9 mouse cellular contexts compared by ENCODE assay signal in genomic region chr8:70610796-70611771, GRCm38 (mm10). TPM values are rescaled to one million over a fixed set of nuclear protein-coding genes. Genes with fewer than 3 reads are reported as not detected.
DNase-seq lines count a peak whose midpoint lies in the region; ATAC-seq and TF ChIP-seq lines count a peak whose summit lies in the region.
"Had no signal": no experiment of that assay in that cellular context is flagged by ENCODE, and none has a peak within 500 bp of the region (broad histone marks: within the 10 kb centered on the region; RNA-seq: fewer than 3 reads in every experiment).

No protein-coding gene starts in this region.

- peak overlapping the region; percentile 64 for H3K9ac ChIP-seq in forebrain, embryonic 11.5 days (ENCODE audit: low read length)

- ATAC-seq in G1E (ENCODE audit: extremely low read depth, insufficient number of reproducible peaks, low FRiP score, poor library complexity, severe bottlenecking) = no peak
- no peak for ATAC-seq in forebrain, embryonic 11.5 days (replicated peaks; ENCODE audit: low FRiP score)

- WGBS in forebrain, embryonic 11.5 days = under 1% methylated on average over 54 of the region's 54 CpGs

- peak; percentile 95 for TF ChIP-seq CTCF in G1E (IDR thresholded peaks at IDR 0.05; ENCODE audit: low read depth, low read length)

- H3K4me2 ChIP-seq in forebrain, embryonic 11.5 days (ENCODE audit: low read depth, low read length, severe bottlenecking) = peak overlapping the region; percentile 94

- peaks cover 77% of the 10 kb centered on the region for H3K4me1 ChIP-seq in G1E (ENCODE audit: insufficient read depth, low read depth, low read length)
- H3K4me1 ChIP-seq in forebrain, embryonic 11.5 days (replicated peaks; ENCODE audit: control insufficient read depth, insufficient read depth, low read length) = peaks cover 22% of the 10 kb centered on the region

- H3K9me3 ChIP-seq in G1E (replicated peaks) = 0 out of 2 replicates have a peak, but pooled peaks cover 2% of the 10 kb centered on the region
- H3K9me3 ChIP-seq in forebrain, embryonic 11.5 days (ENCODE audit: control insufficient read depth, low read length) = no peaks in the 10 kb centered on the region

- DNase-seq in G1E (ENCODE audit: low spot score) = peak; percentile 76
- DNase-seq in c-Kit-negative CD71-positive TER-119-positive erythroid progenitor cells, embryonic 14.5 days (ENCODE audit: low read depth, low spot score) = peak; percentile 70
- peak; percentile 94 for DNase-seq in forebrain, embryonic 11.5 days (ENCODE audit: low spot score)
- DNase-seq in heart, postnatal 14 days = peak; percentile 94 to 96
- DNase-seq in kidney, postnatal 36 days = peak; percentile 77 to 91
- peak; percentile 93 for DNase-seq in lung, postnatal 14 days
- DNase-seq in retina, postnatal 1 day = peak; percentile 80
- DNase-seq in urinary bladder, postnatal 25 days (ENCODE audit: low spot score) = peak; percentile 91

- peak overlapping the region; percentile 73 for H3K4me3 ChIP-seq in G1E (ENCODE audit: low read depth, low read length)
- H3K4me3 ChIP-seq in forebrain, embryonic 11.5 days (ENCODE audit: low read depth, low read length) = peak overlapping the region; percentile 39

- peaks cover 23% of the 10 kb centered on the region; the same call in 1 of the 2 replicates for H3K27me3 ChIP-seq in G1E (ENCODE audit: insufficient read depth, low read length)
- H3K27me3 ChIP-seq in forebrain, embryonic 11.5 days (ENCODE audit: control insufficient read depth, insufficient read depth, low read length) = peaks cover 4% of the 10 kb centered on the region; the same call in 1 of the 2 replicates

- intact Hi-C loops in heart, postnatal 14 days (cut with DNase I) = loop anchor here (2.0 to 5.0 kb wide), 3 partner anchors 41 to 91 kb away; partner anchors contain the start of gene Iqcn

- H3K36me3 ChIP-seq in G1E (replicated peaks) = peaks cover 11% of the 10 kb centered on the region
- H3K36me3 ChIP-seq in forebrain, embryonic 11.5 days (ENCODE audit: control insufficient read depth, insufficient read depth, low read length) = no peaks in the 10 kb centered on the region

- H3K27ac ChIP-seq in forebrain, embryonic 11.5 days (ENCODE audit: low read depth, low read length) = peak overlapping the region; percentile 91; the same call in 1 of the 2 replicates

RNA-seq across cellular contexts. Expression of gene Ssbp4, which starts 2.4 kb away (rescaled TPM):
- 21.7 and 31.0 TPM in 2 replicates for total RNA-seq in G1E (2014; fragmentation: Nextera tagmentation)
- total RNA-seq in G1E (2017) = 51.7 and 114 TPM in 2 replicates
- 606 and 1,025 TPM in 2 replicates for polyA plus RNA-seq in G1E (2012)
- polyA plus RNA-seq in forebrain, embryonic 11.5 days (2014; fragmentation: Nextera tagmentation; extraction: Ambion mirVana) = 113 and 127 TPM in 2 replicates
- total RNA-seq in heart, postnatal 14 days (2021) = 10 to 100 TPM; 39.7 to 46.4 TPM

RNA-seq across cellular contexts. Expression of gene Lrrc25, which starts 4.9 kb away (rescaled TPM):
- total RNA-seq in G1E (2014; fragmentation: Nextera tagmentation) = 1.3 and 2.6 TPM in 2 replicates
- 1.2 and 1.6 TPM in 2 replicates for total RNA-seq in G1E (2017)
- polyA plus RNA-seq in G1E (2012) = 1.6 and 1.7 TPM in 2 replicates
- polyA plus RNA-seq in forebrain, embryonic 11.5 days (2014; fragmentation: Nextera tagmentation; extraction: Ambion mirVana) = 1.2 and 1.4 TPM in 2 replicates
- total RNA-seq in heart, postnatal 14 days (2021) = 1 to 10 TPM; 1.8 to 2.5 TPM

RNA-seq across cellular contexts. Expression of gene Isyna1, which starts 16.9 kb away (rescaled TPM):
- total RNA-seq in G1E (2014; fragmentation: Nextera tagmentation) = 22.9 and 24.4 TPM in 2 replicates
- 35.8 and 36.8 TPM in 2 replicates for total RNA-seq in G1E (2017)
- polyA plus RNA-seq in G1E (2012) = 141 and 157 TPM in 2 replicates
- 98.1 and 109 TPM in 2 replicates for polyA plus RNA-seq in forebrain, embryonic 11.5 days (2014; fragmentation: Nextera tagmentation; extraction: Ambion mirVana)
- 10 to 100 TPM; 25.8 to 27.7 TPM for total RNA-seq in heart, postnatal 14 days (2021)

RNA-seq across cellular contexts. Expression of gene Gdf15, which starts 21.2 kb away (rescaled TPM):
- not detected in 2 replicates for total RNA-seq in G1E (2014; fragmentation: Nextera tagmentation)
- not detected in 2 replicates for total RNA-seq in G1E (2017)
- 0.03 and 0.06 TPM in 2 replicates for polyA plus RNA-seq in G1E (2012)
- not detected in 2 replicates for polyA plus RNA-seq in forebrain, embryonic 11.5 days (2014; fragmentation: Nextera tagmentation; extraction: Ambion mirVana)
- 1 to 10 TPM in 1 of 2 experiments, under 1 TPM in 1; 0.41 to 1.6 TPM for total RNA-seq in heart, postnatal 14 days (2021)
- total RNA-seq: left cerebral cortex, adult 8-10 months had no signal

RNA-seq across cellular contexts. Expression of gene Pgpep1, which starts 49.1 kb away (rescaled TPM):
- total RNA-seq in G1E (2014; fragmentation: Nextera tagmentation) (16.6 and 23.1 TPM in 2 replicates), G1E (2017) (9.4 and 9.5 TPM in 2 replicates)
- polyA plus RNA-seq in G1E (2012) = 3.1 and 3.3 TPM in 2 replicates
- 70.9 and 73.8 TPM in 2 replicates for polyA plus RNA-seq in forebrain, embryonic 11.5 days (2014; fragmentation: Nextera tagmentation; extraction: Ambion mirVana)
- 10 to 100 TPM; 38.4 to 46.8 TPM for total RNA-seq in heart, postnatal 14 days (2021)
